Mouse (Mus musculus) heart, postnatal 36 days (tissue): Measurements from ENCODE around the gene 9130008F23Rik. TPM values are rescaled to one million over a fixed set of nuclear protein-coding genes. Genes with fewer than 3 reads are reported as not detected.
A peak's percentile ranks its signal among the peaks of the same experiment; 100 is the strongest.

Source experiments
- DNase-seq, 2 experiments: peaks; one replicate each; pipeline ENCODE4 v3.0.0; 2021 to 2022
- intact Hi-C: fragments of 180-260 bp; cut with DNase I; formaldehyde crosslinking; loops from one replicate; pipeline ENCODE4 v1.15.1; 2025
- total RNA-seq, 2 experiments: library from RNA; stranded (reverse); gene quantifications; 2 replicates each; pipeline ENCODE4 v1.2.3; 2021

The 9130008F23Rik gene
- under 1 TPM; 0.30 to 0.53 TPM for total RNA-seq

- DNase-seq: peak; percentile 53 to 72
Observed at GRCm38 (mm10) chr17:40879924-40880691, at the start of gene 9130008F23Rik. 9130008F23Rik (minus strand) TSS chr17:40880559.

GRCm38 (mm10) chr17:40915499-40915898, 35.1 kb upstream of the 9130008F23Rik start:
- DNase-seq: no peak
- intact Hi-C loops: no loop called here

More at GRCm38 (mm10) chr17:40879924-40880691, at the start of gene 9130008F23Rik:
- intact Hi-C loops: no loop called here

GRCm38 (mm10) chr17:40914250-40914649, 33.9 kb upstream of the 9130008F23Rik start, which contains the start of gene Glyatl3:
Glyatl3 (minus strand) TSS chr17:40914350.
- DNase-seq: no peak
- intact Hi-C loops: no loop called here

- no peak for DNase-seq
Observed at GRCm38 (mm10) chr17:40904721-40905154, 24.4 kb upstream of the 9130008F23Rik start.

GRCm38 (mm10) chr17:40904056-40904597, 23.8 kb upstream of the 9130008F23Rik start:
- intact Hi-C loops: no loop called here
- no peak for DNase-seq

More at GRCm38 (mm10) chr17:40904721-40905154, 24.4 kb upstream of the 9130008F23Rik start:
- intact Hi-C loops: no loop called here

GRCm38 (mm10) chr17:40903345-40903744, 23.0 kb upstream of the 9130008F23Rik start:
- no peak for DNase-seq
- intact Hi-C loops: no loop called here

- DNase-seq: no peak
- intact Hi-C loops: no loop called here
Observed at GRCm38 (mm10) chr17:40899783-40900363, 19.5 kb upstream of the 9130008F23Rik start.

- DNase-seq: no peak
- intact Hi-C loops: loop anchor here (1.0 to 2.0 kb wide), 2 partner anchors 60 to 72 kb away; no protein-coding TSS in a partner anchor
Observed at GRCm38 (mm10) chr17:40896863-40897262, 16.5 kb upstream of the 9130008F23Rik start.

- intact Hi-C loops: no loop called here
Observed at GRCm38 (mm10) chr17:40887849-40888536, 7.6 kb upstream of the 9130008F23Rik start.

GRCm38 (mm10) chr17:40885155-40885554, 4.8 kb upstream of the 9130008F23Rik start:
- no peak for DNase-seq
- intact Hi-C loops: no loop called here

More at GRCm38 (mm10) chr17:40887849-40888536, 7.6 kb upstream of the 9130008F23Rik start:
- no peak for DNase-seq

- DNase-seq: no peak
- intact Hi-C loops: no loop called here
Observed at GRCm38 (mm10) chr17:40882172-40882571, 1.8 kb upstream of the 9130008F23Rik start.

- intact Hi-C loops: no loop called here
- no peak for DNase-seq
Observed at GRCm38 (mm10) chr17:40879528-40879923, 833 bp downstream of the 9130008F23Rik start.

- DNase-seq: no peak
- intact Hi-C loops: no loop called here
Observed at GRCm38 (mm10) chr17:40877741-40878140, 2.6 kb downstream of the 9130008F23Rik start.

GRCm38 (mm10) chr17:40875568-40875967, 4.8 kb downstream of the 9130008F23Rik start:
- no peak for DNase-seq
- intact Hi-C loops: no loop called here

GRCm38 (mm10) chr17:40874701-40875100, 5.7 kb downstream of the 9130008F23Rik start:
- intact Hi-C loops: no loop called here
- no peak for DNase-seq

- intact Hi-C loops: no loop called here
- DNase-seq: no peak
Observed at GRCm38 (mm10) chr17:40873582-40874011, 6.8 kb downstream of the 9130008F23Rik start.

- intact Hi-C loops: no loop called here
- no peak for DNase-seq
Observed at GRCm38 (mm10) chr17:40872626-40873025, 7.7 kb downstream of the 9130008F23Rik start.

GRCm38 (mm10) chr17:40868952-40869747, 11.2 kb downstream of the 9130008F23Rik start:
- no peak for DNase-seq
- intact Hi-C loops: no loop called here

GRCm38 (mm10) chr17:40855065-40855464, 25.3 kb downstream of the 9130008F23Rik start:
- intact Hi-C loops: no loop called here
- DNase-seq: no peak

- DNase-seq: no peak
- intact Hi-C loops: loop anchor here (1.0 kb wide), 1 partner anchor 60 kb away; no protein-coding TSS in a partner anchor
Observed at GRCm38 (mm10) chr17:40837308-40837707, 43.1 kb downstream of the 9130008F23Rik start.
